Mouse (Mus musculus): Measurements from ENCODE around the gene Stub1.

- no peak for TF ChIP-seq CTCF (conservative IDR thresholded peaks at IDR 0.05; ENCODE audit: insufficient read depth, insufficient read length, low read depth, low read length)
- no peak for TF ChIP-seq POLR2A (IDR thresholded peaks at IDR 0.05; ENCODE audit: low read depth, low read length)
Observed at GRCm38 (mm10) chr17:25808789-25809605, 24.2 kb downstream of the Stub1 start, which contains the start of gene Fbxl16.

Measured in kidney, adult 2 months (tissue).